Mouse (Mus musculus) spleen, postnatal 14 days (tissue): Measurements from ENCODE around the gene Gucy2c.

ENCODE experiments used
- DNase-seq, 2 experiments: peaks; one replicate each; pipeline ENCODE4 v3.0.0; 2021 to 2022; ENCODE audit warnings: low spot score in 2 of 2

Gene Gucy2c

DNA sequence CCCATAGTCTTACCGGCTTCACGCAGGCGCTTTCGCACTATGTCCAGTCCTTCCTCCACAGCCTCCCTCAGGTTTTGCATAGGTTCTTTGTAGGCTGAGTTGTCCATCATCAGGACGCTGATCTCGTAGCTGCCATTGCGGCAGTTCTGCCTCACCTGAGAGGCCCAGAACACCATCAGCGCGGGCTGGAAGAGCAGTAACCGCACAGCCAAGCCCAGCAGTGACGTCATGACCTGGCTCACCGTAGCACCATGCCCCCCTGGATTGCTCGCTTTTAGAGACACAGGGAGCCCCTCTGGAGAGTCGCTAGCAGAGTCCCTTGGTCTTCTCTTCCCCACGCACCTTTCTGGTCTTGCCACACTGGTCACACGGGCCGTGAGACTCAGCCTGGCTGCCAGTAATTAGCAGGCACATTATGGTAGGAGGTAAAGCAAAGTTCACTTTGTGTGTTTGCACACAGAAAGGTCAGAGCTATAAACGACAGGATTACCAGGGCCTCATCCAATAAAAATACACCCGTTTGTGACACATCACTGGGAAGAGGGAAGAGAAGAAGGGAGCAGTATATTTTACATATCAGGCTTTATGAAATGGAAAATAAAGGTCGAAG is at the start of gene Gucy2c:
TSS of gene Gucy2c (minus strand) at position 389 of the 610 bp plus-strand sequence.
- no peak for DNase-seq

DNA sequence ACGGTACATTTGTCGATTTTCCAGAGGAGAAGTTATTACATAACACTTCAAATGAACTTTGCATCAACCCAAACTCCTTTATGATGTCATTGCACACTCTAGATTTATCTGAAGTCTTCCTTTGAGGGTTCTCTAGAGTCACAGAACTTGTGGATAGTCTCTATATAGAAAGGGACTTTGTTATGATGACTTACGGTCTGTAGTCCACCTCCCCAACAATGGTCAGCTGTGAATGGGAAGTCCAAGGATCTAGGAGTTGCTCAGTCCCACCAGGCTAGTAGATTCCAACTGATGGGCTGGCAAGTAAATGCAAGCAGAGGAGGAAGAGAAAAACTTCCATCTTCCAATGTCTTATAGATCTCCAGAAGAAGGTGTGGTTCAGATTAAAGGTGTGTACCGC is 47.1 kb upstream of the Gucy2c start:
- DNase-seq = no peak

DNA sequence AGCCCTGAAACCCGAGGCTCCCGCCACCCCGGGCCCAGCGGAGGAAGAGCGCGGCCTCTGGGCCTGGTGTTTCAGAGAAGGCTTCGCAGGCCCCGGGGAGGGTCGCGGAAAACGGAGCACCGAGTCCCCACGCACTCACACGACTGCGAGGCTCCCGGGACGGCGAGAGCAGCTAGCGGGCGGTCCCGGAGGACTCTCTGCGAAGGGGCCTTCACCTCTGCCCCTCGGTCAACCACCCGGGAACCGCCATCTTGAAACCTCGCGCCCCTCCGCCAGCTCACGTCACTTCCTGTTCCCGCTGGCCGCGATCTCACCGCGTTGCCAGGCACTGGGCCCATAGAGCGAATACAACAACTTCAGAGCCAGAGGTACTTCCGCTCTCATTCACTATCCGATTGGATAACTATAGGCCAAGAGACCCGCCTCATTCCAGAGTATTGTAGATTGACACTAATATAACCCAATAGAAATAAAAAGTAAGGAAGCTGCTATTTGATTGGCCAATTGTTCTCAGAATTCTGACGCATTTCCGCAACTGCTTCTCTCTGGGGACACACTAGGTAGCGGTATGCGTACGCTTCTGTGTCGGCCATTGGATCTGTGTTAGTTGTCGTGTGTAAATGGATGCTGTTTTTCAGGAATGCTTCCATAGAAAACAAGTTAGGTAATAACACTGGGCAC is 46.5 kb upstream of the Gucy2c start, which contains the start of gene Wbp11:
TSS of gene Wbp11 (minus strand) at position 353 of the 681 bp plus-strand sequence.
- DNase-seq = peak; percentile 85 to 92

DNA sequence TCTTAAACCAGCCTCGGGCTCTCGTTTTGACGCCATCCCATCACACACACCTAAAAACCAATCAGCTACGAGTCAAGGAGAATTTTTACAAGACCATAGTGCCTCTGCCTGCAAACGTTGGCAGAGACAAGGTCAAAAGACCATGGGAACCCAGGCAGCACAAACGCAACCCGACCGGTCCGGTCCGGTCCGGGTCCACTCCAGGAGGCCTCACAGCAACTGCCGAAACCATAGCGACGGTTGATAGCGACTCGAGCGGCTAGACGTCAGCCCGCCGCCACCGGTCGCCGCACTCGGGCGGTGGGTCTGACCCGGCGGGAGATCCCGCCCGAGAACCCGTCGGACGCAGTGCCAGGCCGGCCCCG is 45.9 kb upstream of the Gucy2c start, which contains the start of gene BC049715:
TSS of gene BC049715 (plus strand) at position 111 of the 365 bp plus-strand sequence.
- no peak for DNase-seq

DNA sequence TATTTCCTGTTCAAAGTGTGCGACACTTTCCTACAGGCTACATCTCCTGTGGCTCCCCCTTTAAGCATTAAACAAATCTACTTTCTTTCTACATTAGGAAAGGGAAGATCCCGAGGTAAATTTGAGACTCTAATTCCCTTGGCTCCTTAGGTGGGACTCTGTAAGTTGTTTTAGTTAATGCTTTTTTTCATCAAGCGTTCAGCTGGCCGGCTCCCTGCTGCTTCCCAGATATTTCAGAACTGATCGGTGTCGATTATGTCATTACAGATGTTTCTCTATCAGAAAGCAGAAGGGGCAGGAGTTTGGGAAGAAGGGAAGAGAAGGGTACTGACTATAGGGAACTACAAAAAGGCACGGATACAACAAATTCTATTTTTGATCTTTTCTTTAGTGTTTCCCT is 45.6 kb upstream of the Gucy2c start:
- no peak for DNase-seq

DNA sequence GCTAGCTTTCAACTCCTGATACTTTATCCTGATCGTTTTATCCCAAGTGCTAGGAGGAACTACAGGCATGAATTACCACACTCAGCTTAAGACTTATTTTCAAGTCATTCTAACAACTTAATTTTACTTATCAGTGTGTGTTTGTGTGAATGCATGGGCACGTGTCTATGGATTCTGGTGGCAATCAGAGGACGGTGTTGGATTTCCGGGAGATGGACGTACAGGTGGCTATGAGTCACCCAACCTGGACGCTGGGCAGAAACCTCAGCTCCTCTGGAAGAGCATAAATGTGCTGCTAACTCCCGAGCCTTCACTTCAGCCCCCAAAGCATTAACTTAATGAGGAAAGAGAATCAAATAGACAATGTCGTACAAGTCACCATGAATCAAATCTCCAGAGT is 43.4 kb upstream of the Gucy2c start:
- no peak for DNase-seq

DNA sequence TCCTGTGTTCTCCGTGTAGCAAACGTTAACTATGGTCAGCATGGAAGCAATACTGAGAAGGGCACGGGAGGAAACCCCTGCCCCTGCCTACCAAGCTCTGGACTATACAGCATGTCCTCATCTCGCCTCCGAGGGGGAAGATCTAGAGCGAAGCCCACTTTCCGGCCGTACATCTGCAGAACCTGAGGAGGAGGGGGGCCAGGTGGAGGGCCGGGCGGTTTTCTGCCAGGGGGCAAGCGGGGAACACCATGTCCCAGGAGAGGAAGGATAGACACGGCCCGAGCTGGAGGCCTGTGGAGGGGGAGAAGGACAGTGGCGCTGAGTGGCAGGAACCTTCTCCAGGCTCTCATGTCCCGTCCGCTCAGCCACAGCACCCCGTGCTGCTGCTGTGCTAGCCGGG is 39.5 kb upstream of the Gucy2c start:
- no peak for DNase-seq

DNA sequence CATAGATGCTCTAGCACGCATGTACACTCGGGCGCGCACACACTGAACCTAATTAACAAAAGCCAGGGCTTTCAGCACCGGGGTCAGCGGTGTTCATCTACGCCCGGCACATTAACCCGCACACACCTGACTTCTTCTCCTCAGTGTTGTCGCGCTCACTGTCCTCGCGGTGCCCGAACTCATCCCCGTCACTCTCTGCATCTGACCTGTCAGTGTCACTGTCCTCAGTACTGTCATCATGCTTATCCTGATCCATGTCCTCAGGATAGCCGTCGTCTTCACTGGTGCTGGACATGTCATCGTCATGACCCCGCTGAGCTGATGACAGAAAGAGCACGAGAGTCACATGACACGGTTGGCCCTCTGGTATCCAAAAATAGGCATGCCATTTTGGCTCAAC is 38.8 kb upstream of the Gucy2c start:
- DNase-seq = no peak

DNA sequence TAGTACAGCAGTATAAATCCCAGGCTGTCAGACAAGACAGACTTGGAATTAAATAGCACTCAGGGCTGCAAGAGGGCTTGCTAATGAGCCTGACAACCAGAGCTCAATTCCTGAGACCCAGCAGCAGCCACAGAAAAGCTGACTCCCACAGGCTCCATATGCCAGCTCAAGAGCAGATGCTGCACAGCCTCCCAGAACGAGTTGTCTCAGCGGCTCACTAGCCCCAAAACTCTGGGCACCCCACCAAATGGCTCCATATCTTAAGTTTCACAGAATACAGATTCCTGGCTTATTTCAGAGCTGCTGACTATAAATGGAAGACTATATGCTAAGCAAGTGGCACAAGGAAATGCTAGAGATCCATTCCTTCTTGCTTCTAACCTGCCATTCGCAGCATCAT is 36.0 kb upstream of the Gucy2c start:
- DNase-seq = no peak

DNA sequence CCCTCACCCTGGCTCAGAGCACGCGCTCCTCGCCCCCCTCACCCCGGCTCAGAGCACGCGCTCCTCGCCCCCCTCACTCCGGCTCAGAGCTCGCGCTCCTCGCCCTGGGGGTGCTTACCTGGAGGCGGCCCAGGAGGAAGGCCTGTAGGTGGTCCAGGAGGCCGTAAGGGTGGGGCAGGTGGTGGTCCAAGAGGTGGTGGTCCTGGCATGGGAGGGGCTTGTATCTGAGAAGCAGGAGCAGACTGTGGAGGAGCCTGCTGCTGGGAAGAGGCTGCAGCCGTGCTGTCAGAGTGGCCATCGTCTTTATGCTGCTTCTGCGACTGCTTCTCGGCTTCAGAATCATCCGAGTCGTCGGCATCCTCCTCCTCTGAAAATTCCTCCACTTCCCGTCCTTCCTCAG is 35.3 kb upstream of the Gucy2c start:
- DNase-seq = no peak

DNA sequence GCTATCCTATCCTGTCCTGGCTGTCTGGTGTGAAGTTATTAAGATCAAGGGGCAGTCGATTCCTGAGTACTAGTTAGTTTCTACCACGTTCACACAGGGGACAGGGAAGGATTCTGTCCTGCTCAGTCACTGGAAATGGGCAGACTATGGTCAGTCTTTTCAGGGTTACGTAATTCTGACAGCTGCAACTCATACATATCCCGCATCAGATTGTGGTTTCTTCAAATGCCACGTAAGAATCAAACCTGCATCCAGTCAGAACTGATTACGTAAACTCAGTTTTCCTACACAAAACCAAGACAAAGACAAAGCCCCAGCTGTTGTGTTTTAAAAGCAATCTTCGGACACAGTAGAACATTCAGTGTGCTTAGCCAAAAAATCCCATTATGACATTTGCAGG is 33.8 kb upstream of the Gucy2c start:
- DNase-seq = no peak

DNA sequence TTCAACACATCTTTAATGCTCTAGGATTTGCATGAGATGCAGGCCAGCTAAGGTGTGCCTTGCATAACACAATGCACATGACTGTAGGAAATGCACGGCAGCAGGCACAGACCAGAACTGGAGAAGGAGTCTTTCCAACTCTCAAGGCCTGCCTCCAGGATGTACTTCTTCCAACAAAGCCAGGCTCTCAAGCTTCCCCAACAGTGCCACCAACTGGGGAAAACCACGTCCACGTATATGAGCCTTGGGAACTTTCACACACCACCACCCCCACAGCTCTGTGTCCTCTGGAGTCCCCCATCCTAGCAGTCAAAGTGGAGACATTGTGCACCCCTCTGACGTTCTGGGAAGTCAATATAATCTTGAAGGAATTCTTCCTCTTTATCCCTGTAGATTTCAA is 31.6 kb upstream of the Gucy2c start:
- no peak for DNase-seq

DNA sequence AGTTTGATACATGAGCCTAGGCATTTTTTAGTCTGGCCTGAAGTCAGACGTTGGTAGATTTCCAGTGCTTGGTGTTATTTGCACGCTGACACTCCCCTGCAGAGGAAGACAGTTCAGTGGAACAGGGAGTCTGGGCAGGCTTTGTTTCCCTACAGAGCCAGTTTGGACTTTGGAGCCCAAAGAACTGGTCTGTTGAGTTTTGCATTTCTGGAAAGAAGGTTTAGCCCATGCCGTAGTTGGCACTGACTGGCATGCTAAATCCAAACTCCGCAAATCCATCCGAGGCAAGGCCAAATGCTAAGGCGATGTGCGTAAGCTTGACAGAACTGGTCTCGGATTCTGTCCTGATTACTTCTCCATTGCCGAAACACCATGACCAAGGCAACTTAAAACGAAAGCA is 29.6 kb upstream of the Gucy2c start:
- no peak for DNase-seq

DNA sequence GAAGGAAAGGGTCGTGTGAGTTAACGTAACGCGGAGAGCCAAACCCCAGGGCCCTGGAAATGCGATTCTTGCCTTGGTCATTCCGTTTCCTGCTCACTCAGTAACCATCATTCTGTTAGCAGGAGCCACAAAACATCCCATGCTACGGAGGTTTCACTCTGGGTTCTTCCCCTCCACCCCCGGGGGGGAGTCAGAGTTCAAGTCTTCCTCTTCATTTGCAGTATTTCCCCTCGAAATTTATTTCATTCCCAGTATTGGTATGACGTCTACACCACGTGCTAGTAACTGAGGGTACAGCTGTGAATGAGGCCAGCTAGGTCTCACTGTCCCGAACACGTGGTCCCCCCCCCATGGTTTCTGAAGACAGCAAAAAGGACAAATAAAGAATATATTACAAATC is 28.1 kb upstream of the Gucy2c start:
- DNase-seq = no peak

DNA sequence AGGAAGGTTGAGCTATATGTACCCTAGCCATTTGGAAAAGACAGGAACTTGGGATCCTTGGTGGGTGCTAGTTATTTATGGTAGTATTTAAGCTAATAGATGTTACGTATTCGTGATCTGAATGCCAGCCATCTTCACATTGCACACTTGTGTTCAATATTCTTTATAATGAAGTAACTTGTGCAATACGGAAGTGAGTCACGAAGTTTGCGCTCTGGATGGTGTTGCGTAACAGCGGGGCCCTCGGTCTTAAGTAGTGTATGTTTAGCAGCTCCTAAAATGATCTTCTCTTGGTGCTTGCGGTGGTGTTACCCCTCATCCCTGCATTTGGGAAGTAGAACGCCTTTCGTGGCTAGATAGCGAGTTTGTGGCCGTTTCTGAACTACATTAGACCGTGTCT is 27.5 kb upstream of the Gucy2c start:
- DNase-seq = peak in 1 of 2 experiments; percentile 38

DNA sequence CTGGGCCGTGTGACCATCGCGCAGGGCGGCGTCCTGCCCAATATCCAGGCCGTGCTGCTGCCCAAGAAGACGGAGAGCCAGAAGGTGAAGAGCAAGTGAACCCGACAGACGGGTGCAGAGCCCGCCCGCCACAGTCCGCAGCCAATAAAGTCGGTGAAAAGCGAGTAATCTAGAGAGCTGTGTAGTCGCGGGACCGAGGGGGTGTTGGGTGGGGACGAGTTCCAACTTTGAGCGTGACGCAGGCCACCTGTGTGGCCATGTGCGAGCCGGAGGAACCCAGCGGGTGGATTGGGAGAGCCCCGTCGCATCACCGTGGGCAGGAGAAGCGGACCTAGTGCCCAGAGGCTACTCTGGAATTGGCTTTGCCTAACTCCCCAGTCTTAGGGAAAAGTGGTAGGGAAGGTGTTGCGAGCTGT is 27.1 kb upstream of the Gucy2c start:
- peak; percentile 26 to 43 for DNase-seq

DNA sequence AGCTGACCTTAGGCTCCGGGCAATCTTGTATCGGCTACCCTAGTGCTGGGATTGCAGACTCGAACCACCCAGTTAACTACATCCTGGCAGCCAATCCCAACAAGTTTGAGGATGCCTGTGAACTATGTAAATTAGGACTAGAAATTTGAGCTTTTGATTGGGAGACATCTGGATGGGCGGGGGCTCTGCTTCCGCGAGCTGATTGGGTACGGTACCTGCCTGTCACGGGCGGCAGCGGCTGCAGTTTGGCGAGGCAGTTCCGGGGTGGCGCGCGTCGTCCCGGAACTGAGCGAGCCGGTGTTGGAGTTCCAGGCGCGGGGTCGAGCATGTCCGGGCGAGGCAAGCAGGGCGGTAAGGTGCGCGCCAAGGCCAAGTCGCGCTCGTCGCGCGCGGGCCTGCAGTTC is 26.5 kb upstream of the Gucy2c start, which contains the start of gene H2afj:
TSS of gene H2afj (plus strand) at position 231 of the 404 bp plus-strand sequence.
- DNase-seq = peak; percentile 97 to 98

DNA sequence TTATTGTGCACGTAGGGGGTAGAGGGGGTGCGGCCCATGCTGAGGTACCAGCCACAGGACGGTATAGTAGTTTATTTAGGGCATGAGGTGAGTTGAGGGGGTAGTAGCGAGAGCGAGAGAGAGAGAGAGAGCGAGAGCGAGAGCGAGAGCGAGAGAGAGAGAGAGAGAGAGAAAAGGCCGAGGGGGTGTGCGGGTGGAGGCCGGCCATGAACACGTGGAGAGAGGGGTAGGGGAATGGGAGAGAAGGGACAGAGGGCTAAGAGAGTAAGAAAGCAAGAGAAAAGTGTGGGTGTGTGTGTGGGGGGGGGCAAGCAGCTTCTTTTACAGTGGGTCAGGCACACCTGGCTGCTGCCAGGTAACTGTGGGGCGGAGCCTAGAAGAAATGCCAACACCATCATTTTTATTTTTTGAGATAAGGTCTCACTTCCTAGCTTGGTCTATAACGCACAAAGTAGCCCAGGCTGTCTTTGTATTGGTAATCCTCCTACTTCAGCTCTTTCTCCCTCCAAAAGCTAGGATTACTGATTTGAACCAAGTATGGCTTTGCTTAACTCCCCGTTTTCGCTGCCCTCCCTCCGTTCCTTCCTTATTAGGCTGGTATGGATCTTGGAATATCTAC is 25.9 kb upstream of the Gucy2c start:
- DNase-seq = no peak

DNA sequence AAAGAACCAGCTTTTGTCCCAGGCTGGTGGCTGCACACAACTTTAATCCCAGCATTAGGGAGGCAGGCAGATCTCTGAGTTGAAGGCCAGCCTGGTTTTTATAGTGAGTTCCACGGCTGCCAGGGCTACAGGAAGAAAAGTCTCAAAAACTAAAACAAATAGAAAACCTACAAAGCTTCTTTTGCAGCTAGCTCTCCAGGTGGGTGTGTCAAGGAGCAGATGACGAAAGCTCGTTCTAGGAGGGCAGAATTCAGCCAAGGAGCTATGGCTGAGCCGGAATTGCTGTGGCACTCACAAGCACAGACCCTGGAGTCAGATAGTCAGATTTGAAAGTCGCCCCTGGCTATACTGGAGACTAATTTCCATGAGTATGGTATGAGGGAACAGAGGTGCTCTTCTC is 25.3 kb upstream of the Gucy2c start:
- no peak for DNase-seq

DNA sequence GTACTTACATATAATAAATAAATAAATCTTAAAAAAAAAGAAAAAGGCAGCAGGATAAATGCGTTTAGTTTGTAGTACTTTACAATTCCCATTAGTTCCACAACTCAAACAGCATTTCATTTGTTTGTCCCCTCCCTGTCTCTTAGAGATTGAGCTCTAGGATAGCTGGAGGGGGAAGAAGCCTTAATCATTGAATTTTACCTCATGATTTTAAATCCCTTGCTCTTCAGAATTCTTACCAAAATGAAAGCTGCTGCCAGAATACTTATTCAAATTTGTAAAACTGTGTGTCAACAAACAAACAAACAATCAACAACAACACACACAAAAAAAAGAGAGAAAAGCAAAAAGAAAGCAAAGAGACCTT is 23.8 kb upstream of the Gucy2c start:
- DNase-seq = no peak

DNA sequence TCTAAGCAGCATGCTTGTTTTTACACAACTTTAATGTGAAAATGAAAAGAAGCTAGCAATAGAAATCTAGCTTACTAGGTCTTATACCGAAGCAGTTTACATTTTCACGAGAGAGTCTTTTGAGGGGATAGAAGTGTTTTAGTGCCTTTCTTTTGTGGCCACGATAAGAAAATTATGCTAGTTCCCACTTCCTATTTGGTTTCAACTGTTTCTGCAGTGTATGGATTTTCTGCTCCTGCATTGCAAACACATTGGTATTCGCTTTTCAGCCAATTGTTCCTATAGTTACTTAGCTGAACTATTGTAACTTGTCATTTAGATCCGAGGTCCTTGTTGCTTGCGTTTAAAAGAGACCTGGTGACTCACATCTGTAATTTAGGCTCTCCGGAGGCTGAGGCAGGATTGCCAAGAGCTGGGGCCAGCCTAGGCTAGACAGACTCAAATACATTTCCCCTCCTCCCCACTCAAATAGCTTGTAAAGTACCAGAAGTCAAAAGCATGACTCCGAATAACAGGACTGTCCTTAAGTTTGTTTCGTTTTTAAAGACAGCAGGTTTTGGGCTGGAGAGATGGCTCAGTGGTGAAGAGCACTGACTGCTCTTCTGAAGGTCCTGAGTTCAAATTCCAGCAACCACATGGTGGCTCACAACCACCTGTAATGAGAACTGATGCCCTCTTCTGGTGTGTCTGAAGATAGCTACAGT is 23.3 kb upstream of the Gucy2c start:
- DNase-seq = no peak
